Mouse (Mus musculus): ENCODE measurements at regions not wholly inside any gene's neighbourhood (a gene's known extent, or its start where the extent isn't known, plus 50 kb on each side); places are given as distances from the start of the nearest gene placed in this dataset.

DNA sequence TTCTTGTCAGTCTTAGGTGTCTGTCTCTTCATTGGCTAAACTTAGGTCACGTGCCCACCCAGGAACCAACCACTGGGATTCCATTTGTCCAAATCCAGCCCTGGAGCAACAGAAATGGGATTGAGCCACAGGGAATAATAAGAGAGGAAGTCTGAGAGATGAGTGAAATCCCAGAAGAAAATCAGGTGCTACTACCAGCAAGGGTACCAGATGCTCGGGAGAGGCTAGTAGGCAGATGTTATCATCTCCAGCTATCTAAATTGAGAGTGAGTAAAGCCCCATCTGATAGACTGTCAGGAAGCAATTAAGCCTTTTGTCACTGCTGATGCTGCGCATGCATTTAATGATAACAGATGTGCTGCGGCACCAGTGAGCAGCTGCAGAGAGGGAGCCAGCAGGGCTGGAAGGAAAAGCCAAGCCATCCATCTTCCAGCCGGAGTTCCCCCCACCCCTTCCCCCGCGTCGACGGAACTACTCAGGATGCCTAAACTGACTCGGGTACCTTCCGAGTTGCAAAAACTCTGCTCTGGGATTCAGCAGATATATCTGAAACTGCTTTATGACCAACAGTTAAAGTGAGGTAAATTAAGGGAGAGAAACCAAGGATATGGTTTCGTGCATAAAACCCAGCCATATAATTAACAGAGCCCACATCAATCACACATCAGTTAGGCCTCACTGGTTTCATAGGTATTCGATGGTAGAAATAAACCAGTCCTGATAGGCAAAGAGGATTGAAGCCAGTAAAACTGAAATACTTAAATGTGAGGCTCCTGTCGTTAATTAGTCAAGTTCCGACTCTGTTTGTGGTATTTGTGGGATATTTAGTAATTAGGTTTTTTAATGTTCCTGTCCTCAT is 53.1 kb upstream of the Fam78b start:
- TF ChIP-seq POLR2A (IDR thresholded peaks at IDR 0.05; ENCODE audit: control insufficient read depth, extremely low read depth, insufficient read depth, low read length, poor library complexity) (no peak), CTCF (IDR thresholded peaks at IDR 0.05; ENCODE audit: borderline replicate concordance, control insufficient read depth, extremely low read depth, insufficient read depth, low read length, poor library complexity) (no peak)
